Comparison of ENCODE assay signal across 19 mouse cellular contexts in genomic region chr2:144348525-144348924, GRCm38 (mm10). TPM values are rescaled to one million over a fixed set of nuclear protein-coding genes. Genes with fewer than 3 reads are reported as not detected.
DNase-seq lines count a peak whose midpoint lies in the region; ATAC-seq and TF ChIP-seq lines count a peak whose summit lies in the region.
"Had no signal": no experiment of that assay in that cellular context is flagged by ENCODE, and none has a peak within 500 bp of the region (broad histone marks: within the 10 kb centered on the region; RNA-seq: fewer than 3 reads in every experiment).

No protein-coding gene starts in this region.

- ATAC-seq in liver, postnatal 0 days: no peak
- ATAC-seq in forebrain, embryonic 11.5 days (replicated peaks; ENCODE audit: low FRiP score): no peak
- ATAC-seq: forebrain, embryonic 14.5 days had no signal

- no peak for DNase-seq in layer of hippocampus, adult 2 months (ENCODE audit: low spot score in 2 of 2)
- no peak for DNase-seq in layer of hippocampus, adult 8-10 months (ENCODE audit: low spot score in 2 of 2)
- no peak for DNase-seq in CH12.LX (ENCODE audit: extremely low read depth)
- peak; percentile 30 for DNase-seq in MEL-GATA-1-ER (ENCODE audit: extremely low read depth, low read depth)
- no peak for DNase-seq in liver, postnatal 0 days
- DNase-seq in forebrain, embryonic 11.5 days (ENCODE audit: low spot score): no peak
- DNase-seq in urinary bladder, postnatal 36 days (ENCODE audit: low spot score in 2 of 2): no peak
- DNase-seq in left cerebral cortex, postnatal 14 days (ENCODE audit: low spot score in 2 of 2): no peak
- DNase-seq: adrenal gland, postnatal 36 days; cerebellum, adult 8-10 months; midbrain, embryonic 14.5 days; retina, postnatal 1 day had no signal

- TF ChIP-seq CTCF in layer of hippocampus, adult 2 months (conservative IDR thresholded peaks at IDR 0.05): peak; percentile 43
- peak in 1 of 2 experiments; percentile 47; a peak in 2 of 4 replicates for TF ChIP-seq CTCF in CH12.LX (conservative IDR thresholded peaks at IDR 0.05 in 1 of 2, IDR thresholded peaks at IDR 0.05 in 1 of 2; ENCODE audit: low read depth in 2 of 2, low read length in 2 of 2)
- peak; percentile 53 for TF ChIP-seq CTCF in liver, postnatal 0 days (IDR thresholded peaks at IDR 0.05; ENCODE audit: low read depth)

- dilution Hi-C loops in CH12.LX (cut with MboI; ENCODE audit: extremely low pct_ligation_motif_present, extremely low pct_unique_long_range_greater_than_20kb, low sequenced_read_pairs): no loop called here

- no peak overlapping the region for H3K4me3 ChIP-seq in layer of hippocampus, adult 2 months
- H3K4me3 ChIP-seq in CH12.LX (replicated peaks in 1 of 3; ENCODE audit: low read depth in 2 of 3, low read length in 2 of 3, poor library complexity in 1 of 3): no peak overlapping the region
- H3K4me3 ChIP-seq in liver, postnatal 0 days (ENCODE audit: low read depth, low read length): no peak overlapping the region
- no peak overlapping the region for H3K4me3 ChIP-seq in forebrain, embryonic 11.5 days (ENCODE audit: low read depth, low read length)
- H3K4me3 ChIP-seq: embryonic facial prominence, embryonic 13.5 days; lung, embryonic 15.5 days; neural tube, embryonic 12.5 days had no signal

- no peaks in the 10 kb centered on the region for H3K27me3 ChIP-seq in CH12.LX (replicated peaks)
- H3K27me3 ChIP-seq in liver, postnatal 0 days (ENCODE audit: insufficient read depth, low read length): no peaks in the 10 kb centered on the region
- H3K27me3 ChIP-seq in forebrain, embryonic 11.5 days (ENCODE audit: control insufficient read depth, insufficient read depth, low read length): no peaks in the 10 kb centered on the region
- H3K27me3 ChIP-seq: embryonic facial prominence, embryonic 13.5 days; lung, embryonic 15.5 days; neural tube, embryonic 12.5 days had no signal

- no peak overlapping the region for H3K4me2 ChIP-seq in CH12.LX (ENCODE audit: insufficient read depth, low read depth, poor library complexity, severe bottlenecking)
- no peak overlapping the region for H3K4me2 ChIP-seq in liver, postnatal 0 days (ENCODE audit: low read depth, low read length)
- H3K4me2 ChIP-seq in forebrain, embryonic 11.5 days (ENCODE audit: low read depth, low read length, severe bottlenecking): no peak overlapping the region
- H3K4me2 ChIP-seq: embryonic facial prominence, embryonic 13.5 days; lung, embryonic 15.5 days; neural tube, embryonic 12.5 days had no signal

- peak; percentile 49 for TF ChIP-seq RAD21 in CH12.LX (IDR thresholded peaks at IDR 0.05; ENCODE audit: low read depth, low read length)

- intact Hi-C loops in left cerebral cortex, postnatal 14 days (cut with DNase I): no loop called here

- no peaks in the 10 kb centered on the region for H3K79me2 ChIP-seq in CH12.LX (replicated peaks; ENCODE audit: control insufficient read depth, extremely low read depth, insufficient read depth, poor library complexity, severe bottlenecking)

- TF ChIP-seq EP300 in CH12.LX (IDR thresholded peaks at IDR 0.05; ENCODE audit: low read length): no peak
- TF ChIP-seq EP300 in liver, postnatal 0 days (IDR thresholded peaks at IDR 0.05; ENCODE audit: low read depth): no peak

- in situ Hi-C loops in CH12.LX (cut with MboI; ENCODE audit: low pct_ligation_motif_present, low pct_unique_long_range_greater_than_20kb, low sequenced_read_pairs): no loop called here

- no peak overlapping the region for H3K27ac ChIP-seq in layer of hippocampus, adult 2 months
- no peak overlapping the region for H3K27ac ChIP-seq in CH12.LX (ENCODE audit: insufficient read depth, low read depth)
- H3K27ac ChIP-seq in liver, postnatal 0 days (ENCODE audit: low read depth): no peak overlapping the region
- no peak overlapping the region for H3K27ac ChIP-seq in forebrain, embryonic 11.5 days (ENCODE audit: low read depth, low read length)
- H3K27ac ChIP-seq: embryonic facial prominence, embryonic 13.5 days; lung, embryonic 15.5 days; neural tube, embryonic 12.5 days had no signal

- no peak overlapping the region for H3K9ac ChIP-seq in CH12.LX (ENCODE audit: insufficient read depth, low read depth)
- no peak overlapping the region for H3K9ac ChIP-seq in liver, postnatal 0 days (replicated peaks)
- H3K9ac ChIP-seq in forebrain, embryonic 11.5 days (ENCODE audit: low read length): no peak overlapping the region
- H3K9ac ChIP-seq: embryonic facial prominence, embryonic 13.5 days; lung, embryonic 15.5 days; neural tube, embryonic 12.5 days had no signal

- WGBS in liver, postnatal 0 days (ENCODE audit: insufficient replicate concordance): 59% methylated on average over 3 of the region's 3 CpGs
- 70% methylated on average over 3 of the region's 3 CpGs for WGBS in forebrain, embryonic 11.5 days

- no peak for TF ChIP-seq POLR2A in CH12.LX (IDR thresholded peaks at IDR 0.05; ENCODE audit: low read depth, low read length)

- H3K4me1 ChIP-seq in CH12.LX (ENCODE audit: control insufficient read depth in 1 of 2, insufficient read depth in 2 of 2): peaks cover 2 to 6% of the 10 kb centered on the region in 2 experiments; a peak in 2 of 4 replicates
- H3K4me1 ChIP-seq in liver, postnatal 0 days (ENCODE audit: insufficient read depth): no peaks in the 10 kb centered on the region
- no peaks in the 10 kb centered on the region for H3K4me1 ChIP-seq in forebrain, embryonic 11.5 days (replicated peaks; ENCODE audit: control insufficient read depth, insufficient read depth, low read length)
- H3K4me1 ChIP-seq: embryonic facial prominence, embryonic 13.5 days; lung, embryonic 15.5 days; neural tube, embryonic 12.5 days had no signal

- H3K36me3 ChIP-seq in CH12.LX (replicated peaks in 1 of 2; ENCODE audit: control insufficient read depth in 1 of 2, insufficient read depth in 1 of 2, low read length in 1 of 2): peaks cover 2 to 14% of the 10 kb centered on the region in 2 experiments
- H3K36me3 ChIP-seq in liver, postnatal 0 days (replicated peaks; ENCODE audit: insufficient read depth, low read length): no peaks in the 10 kb centered on the region
- H3K36me3 ChIP-seq in forebrain, embryonic 11.5 days (ENCODE audit: control insufficient read depth, insufficient read depth, low read length): no peaks in the 10 kb centered on the region
- H3K36me3 ChIP-seq: embryonic facial prominence, embryonic 13.5 days; lung, embryonic 15.5 days; neural tube, embryonic 12.5 days had no signal

- no peaks in the 10 kb centered on the region for H3K9me3 ChIP-seq in CH12.LX (replicated peaks; ENCODE audit: low read length)
- no peaks in the 10 kb centered on the region for H3K9me3 ChIP-seq in liver, postnatal 0 days (ENCODE audit: low read length)
- H3K9me3 ChIP-seq in forebrain, embryonic 11.5 days (ENCODE audit: control insufficient read depth, low read length): no peaks in the 10 kb centered on the region
- H3K9me3 ChIP-seq: embryonic facial prominence, embryonic 13.5 days; lung, embryonic 15.5 days; neural tube, embryonic 12.5 days had no signal

TF ChIP-seq in CH12.LX, 34 proteins besides CTCF, POLR2A, EP300 and RAD21:
- no peak for TF ChIP-seq ZKSCAN1 (IDR thresholded peaks at IDR 0.05; ENCODE audit: borderline replicate concordance, low read depth, low read length)
- TF ChIP-seq SMC3 (IDR thresholded peaks at IDR 0.05; ENCODE audit: low read depth, low read length): peak; percentile 19; the same call in 1 of the 2 replicates
TF ChIP-seq in CH12.LX: peak in this region for 1.

RNA-seq across cellular contexts. Expression of gene Ovol2, which starts 16.6 kb away (rescaled TPM):
- total RNA-seq in layer of hippocampus, adult 2 months (2021): 1 to 10 TPM; 1.1 TPM
- 1 to 10 TPM; 1.7 to 3.3 (median 2.3) TPM for total RNA-seq in layer of hippocampus, adult 8-10 months (2022)
- total RNA-seq in CH12.LX (2012; rRNA removed): not detected in 2 replicates
- not detected in 2 replicates for total RNA-seq in CH12.LX (2014; rRNA removed)
- not detected in 2 replicates for polyA plus RNA-seq in CH12.LX (2012; ENCODE audit: insufficient read length, low read depth)
- polyA plus RNA-seq in liver, postnatal 0 days (2015; fragmentation: Nextera tagmentation; extraction: Ambion mirVana): 0.09 and 0.25 TPM in 2 replicates
- polyA plus RNA-seq in forebrain, embryonic 11.5 days (2014; fragmentation: Nextera tagmentation; extraction: Ambion mirVana): 0.24 TPM in 1 of 2 replicates, not detected in the other
- 1 to 10 TPM; 5.3 to 6.7 TPM for total RNA-seq in left cerebral cortex, postnatal 14 days (2021)
- total RNA-seq: adrenal gland, postnatal 36 days; gastrocnemius, postnatal 4 days had no signal
- polyA plus RNA-seq: forebrain, embryonic 14.5 days; heart, postnatal 0 days; midbrain, embryonic 14.5 days had no signal

RNA-seq across cellular contexts. Expression of gene Kat14, which starts 20.3 kb away (rescaled TPM):
- total RNA-seq in layer of hippocampus, adult 2 months (2021): 10 to 100 TPM; 31.4 to 32.7 TPM
- 10 to 100 TPM; 32.0 to 33.9 (median 32.8) TPM for total RNA-seq in layer of hippocampus, adult 8-10 months (2022)
- total RNA-seq in CH12.LX (2012; rRNA removed) (25.7 and 30.9 TPM in 2 replicates), CH12.LX (2014; rRNA removed) (24.3 and 25.9 TPM in 2 replicates)
- polyA plus RNA-seq in CH12.LX (2012; ENCODE audit: insufficient read length, low read depth): 54.4 and 56.2 TPM in 2 replicates
- 10.2 and 12.3 TPM in 2 replicates for polyA plus RNA-seq in liver, postnatal 0 days (2015; fragmentation: Nextera tagmentation; extraction: Ambion mirVana)
- polyA plus RNA-seq in forebrain, embryonic 11.5 days (2014; fragmentation: Nextera tagmentation; extraction: Ambion mirVana): 39.9 and 44.9 TPM in 2 replicates
- 10 to 100 TPM; 32.0 to 33.7 TPM for total RNA-seq in left cerebral cortex, postnatal 14 days (2021)

RNA-seq across cellular contexts. Expression of gene Pet117, which starts 20.3 kb away (rescaled TPM):
- 1 to 10 TPM; 7.7 to 7.9 TPM for total RNA-seq in layer of hippocampus, adult 2 months (2021)
- total RNA-seq in layer of hippocampus, adult 8-10 months (2022): 10 to 100 TPM in 2 of 4 experiments, 1 to 10 TPM in 2; 6.6 to 12.0 (median 10.4) TPM
- total RNA-seq in CH12.LX (2012; rRNA removed) (not detected in 2 replicates), CH12.LX (2014; rRNA removed) (not detected in 2 replicates)
- polyA plus RNA-seq in CH12.LX (2012; ENCODE audit: insufficient read length, low read depth): 12.3 and 14.5 TPM in 2 replicates
- 1.6 and 2.2 TPM in 2 replicates for polyA plus RNA-seq in liver, postnatal 0 days (2015; fragmentation: Nextera tagmentation; extraction: Ambion mirVana)
- 4.7 TPM in 1 of 2 replicates, not detected in the other for polyA plus RNA-seq in forebrain, embryonic 11.5 days (2014; fragmentation: Nextera tagmentation; extraction: Ambion mirVana)
- 1 to 10 TPM; 4.7 to 9.4 TPM for total RNA-seq in left cerebral cortex, postnatal 14 days (2021)
- polyA plus RNA-seq: neural tube, embryonic 12.5 days; spleen, adult 2 months had no signal

Comparison
In these comparisons a context has a peak if more than half of its experiments do, and no peak if none do; other contexts are left out.
1. RNA of gene Pet117, which starts 20.3 kb away (total RNA-seq): 6.6 to 12.0 TPM in layer of hippocampus, adult 8-10 months, 4.7 to 9.4 TPM in left cerebral cortex, postnatal 14 days and 7.7 to 7.9 TPM in layer of hippocampus, adult 2 months; not detected in CH12.LX; every median in the first group is over 4 times any median in the second.